Mouse (Mus musculus): ENCODE measurements around the gene Prmt8. TPM values are rescaled to one million over a fixed set of nuclear protein-coding genes. Genes with fewer than 3 reads are reported as not detected.

Gene Prmt8
- polyA plus RNA-seq (2012; rRNA removed): 0.05 and 0.07 TPM in 2 replicates

GRCm38 (mm10) chr6:127769275-127770156 lies at the start of gene Prmt8:
Prmt8 (minus strand) TSS chr6:127769472.

Other genes with a start within 250 kb of the Prmt8 start
- gene Cracr2a, start 208.1 kb downstream of the Prmt8 start, polyA plus RNA-seq (2012; rRNA removed): 10.7 and 13.0 TPM in 2 replicates
- gene Tspan11, start 118.1 kb upstream of the Prmt8 start, polyA plus RNA-seq (2012; rRNA removed): 2.5 and 4.0 TPM in 2 replicates